Mouse (Mus musculus): ENCODE data around the gene E2f1.

DNA sequence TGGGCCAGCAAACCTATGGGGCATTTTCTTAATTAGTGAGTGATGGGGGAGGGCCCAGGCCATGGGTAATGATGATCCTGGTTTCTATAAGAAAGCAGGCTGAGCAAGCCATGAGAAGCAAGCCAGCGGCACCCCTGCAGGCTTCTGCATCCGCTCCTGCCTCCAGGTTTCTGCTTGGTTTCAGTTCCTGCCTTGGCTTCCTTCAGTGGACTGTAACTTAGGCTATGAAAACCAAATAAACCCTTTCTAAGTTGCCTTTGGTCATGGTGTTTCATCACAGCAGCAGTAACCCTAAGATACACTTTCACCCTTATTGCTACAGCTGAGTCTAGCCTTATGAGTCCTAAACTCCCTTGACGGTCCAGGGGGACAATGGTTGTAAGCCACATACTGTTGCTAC, 27.7 kb upstream of the E2f1 start:
- TF ChIP-seq EP300 (IDR thresholded peaks at IDR 0.05; ENCODE audit: low read depth) = no peak
- TF ChIP-seq CTCF (IDR thresholded peaks at IDR 0.05; ENCODE audit: low read depth) = no peak

Measured in liver, postnatal 0 days (tissue).